Mouse (Mus musculus): ENCODE results near the gene Brd7. TPM values are rescaled to one million over a fixed set of nuclear protein-coding genes. Genes with fewer than 3 reads are reported as not detected.

The Brd7 gene
- polyA plus RNA-seq, 1 experiment, result 101 TPM

DNA sequence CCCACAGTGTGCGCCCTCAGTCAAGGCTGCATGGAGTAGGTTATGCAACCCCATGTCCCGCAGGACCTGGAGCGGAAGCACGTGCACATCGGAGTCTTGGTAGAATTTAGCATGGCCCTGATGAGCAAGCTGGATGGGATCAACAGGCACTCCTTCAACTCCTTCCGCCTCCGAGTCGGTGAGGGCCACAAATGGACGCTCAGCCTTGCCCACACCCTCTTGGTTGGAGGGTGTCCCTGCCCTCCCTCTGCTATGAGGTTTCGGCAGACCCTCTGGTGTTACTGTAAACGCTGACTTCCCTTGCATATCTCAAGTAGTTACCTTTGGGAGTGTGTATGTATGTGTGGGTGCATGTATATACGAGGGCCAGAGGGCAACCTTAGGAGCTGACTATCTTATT is 35.7 kb downstream of the Brd7 start:
- H3K4me3 ChIP-seq (ENCODE audit: low read depth, low read length), result no peak overlapping the region
- no peaks in the 10 kb centered on the region for H3K9me3 ChIP-seq (replicated peaks; ENCODE audit: control insufficient read depth, insufficient read depth, low read length, poor library complexity, severe bottlenecking)
- no peaks in the 10 kb centered on the region for H3K4me1 ChIP-seq (ENCODE audit: control insufficient read depth, insufficient read depth, low read length)
- H3K27me3 ChIP-seq (ENCODE audit: control insufficient read depth, insufficient read depth, low read length, poor library complexity, severe bottlenecking), result no peaks in the 10 kb centered on the region
- no peak overlapping the region for H3K9ac ChIP-seq (ENCODE audit: low read depth, poor library complexity, severe bottlenecking)
- H3K36me3 ChIP-seq (ENCODE audit: control insufficient read depth, insufficient read depth, low read length, poor library complexity, severe bottlenecking), result peaks cover 19% of the 10 kb centered on the region
- H3K27ac ChIP-seq (ENCODE audit: insufficient read depth, low read length), result no peak overlapping the region
- TF ChIP-seq CTCF (IDR thresholded peaks at IDR 0.05; ENCODE audit: low read depth, low read length) (no peak), EP300 (IDR thresholded peaks at IDR 0.05; ENCODE audit: insufficient read depth, low read depth, low read length) (no peak), POLR2A (IDR thresholded peaks at IDR 0.05; ENCODE audit: insufficient read depth, low read length) (no peak)

DNA sequence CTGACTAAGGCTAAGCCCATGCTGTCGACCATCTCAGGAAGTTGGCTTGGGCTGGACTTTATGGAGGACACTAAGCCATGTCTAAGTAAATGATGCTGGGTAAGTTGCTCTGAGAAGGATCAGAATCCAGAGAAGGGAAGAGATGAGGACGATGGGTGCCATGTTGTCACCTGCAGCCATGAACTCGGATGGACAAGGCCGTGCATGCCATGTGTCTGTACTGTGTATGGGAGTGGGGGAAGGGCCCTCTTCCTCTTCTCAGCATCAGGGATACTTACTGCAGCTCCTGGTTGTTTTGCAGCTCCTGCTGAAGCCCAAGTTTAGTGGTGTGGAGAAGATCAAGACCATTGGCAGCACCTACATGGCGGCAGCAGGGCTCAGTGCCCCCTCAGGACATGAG is 36.2 kb downstream of the Brd7 start:
- Histone ChIP-seq H3K4me1 (ENCODE audit: control insufficient read depth, insufficient read depth, low read length) (no peaks in the 10 kb centered on the region), H3K27ac (ENCODE audit: insufficient read depth, low read length) (no peak overlapping the region), H3K36me3 (ENCODE audit: control insufficient read depth, insufficient read depth, low read length, poor library complexity, severe bottlenecking) (peaks cover 15% of the 10 kb centered on the region), H3K27me3 (ENCODE audit: control insufficient read depth, insufficient read depth, low read length, poor library complexity, severe bottlenecking) (no peaks in the 10 kb centered on the region), H3K9ac (ENCODE audit: low read depth, poor library complexity, severe bottlenecking) (no peak overlapping the region), H3K4me3 (ENCODE audit: low read depth, low read length) (no peak overlapping the region), H3K9me3 (replicated peaks; ENCODE audit: control insufficient read depth, insufficient read depth, low read length, poor library complexity, severe bottlenecking) (no peaks in the 10 kb centered on the region)
- TF ChIP-seq POLR2A (IDR thresholded peaks at IDR 0.05; ENCODE audit: insufficient read depth, low read length) (no peak), EP300 (IDR thresholded peaks at IDR 0.05; ENCODE audit: insufficient read depth, low read depth, low read length) (no peak), CTCF (IDR thresholded peaks at IDR 0.05; ENCODE audit: low read depth, low read length) (no peak)

GRCm38 (mm10) chr8:88325251-88325650 is 36.7 kb downstream of the Brd7 start:
- no peaks in the 10 kb centered on the region for H3K27me3 ChIP-seq (ENCODE audit: control insufficient read depth, insufficient read depth, low read length, poor library complexity, severe bottlenecking)
- H3K9me3 ChIP-seq (replicated peaks; ENCODE audit: control insufficient read depth, insufficient read depth, low read length, poor library complexity, severe bottlenecking), result no peaks in the 10 kb centered on the region
- no peak overlapping the region for H3K4me3 ChIP-seq (ENCODE audit: low read depth, low read length)
- H3K27ac ChIP-seq (ENCODE audit: insufficient read depth, low read length), result no peak overlapping the region
- no peaks in the 10 kb centered on the region for H3K4me1 ChIP-seq (ENCODE audit: control insufficient read depth, insufficient read depth, low read length)
- H3K36me3 ChIP-seq (ENCODE audit: control insufficient read depth, insufficient read depth, low read length, poor library complexity, severe bottlenecking), result peaks cover 12% of the 10 kb centered on the region
- no peak overlapping the region for H3K9ac ChIP-seq (ENCODE audit: low read depth, poor library complexity, severe bottlenecking)
- TF ChIP-seq EP300 (IDR thresholded peaks at IDR 0.05; ENCODE audit: insufficient read depth, low read depth, low read length) (no peak), CTCF (IDR thresholded peaks at IDR 0.05; ENCODE audit: low read depth, low read length) (no peak), POLR2A (IDR thresholded peaks at IDR 0.05; ENCODE audit: insufficient read depth, low read length) (no peak)

- H3K36me3 ChIP-seq (ENCODE audit: control insufficient read depth, insufficient read depth, low read length, poor library complexity, severe bottlenecking), result peaks cover 9% of the 10 kb centered on the region
- no peak for TF ChIP-seq CTCF (IDR thresholded peaks at IDR 0.05; ENCODE audit: low read depth, low read length)
Measured at GRCm38 (mm10) chr8:88324760-88325159, 37.2 kb downstream of the Brd7 start.

DNA sequence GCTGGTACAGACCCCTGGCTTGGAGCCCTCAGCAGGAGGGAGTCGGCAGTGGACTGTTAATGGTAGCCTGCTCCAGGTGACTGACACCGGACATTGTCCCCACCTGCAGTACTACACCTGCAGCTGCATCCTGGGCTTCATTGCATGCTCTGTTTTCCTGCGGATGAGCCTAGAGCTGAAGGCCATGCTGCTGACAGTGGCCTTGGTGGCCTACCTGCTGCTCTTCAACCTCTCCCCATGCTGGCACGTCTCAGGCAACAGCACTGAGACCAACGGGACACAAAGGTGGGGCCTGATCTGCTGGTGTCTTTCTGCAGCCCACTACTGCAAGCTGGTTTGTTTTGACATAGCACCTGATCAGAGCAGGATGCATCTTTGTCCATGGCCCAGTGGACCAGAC is 38.5 kb downstream of the Brd7 start:
- Histone ChIP-seq H3K4me3 (ENCODE audit: low read depth, low read length) (no peak overlapping the region), H3K27ac (ENCODE audit: insufficient read depth, low read length) (no peak overlapping the region), H3K27me3 (ENCODE audit: control insufficient read depth, insufficient read depth, low read length, poor library complexity, severe bottlenecking) (no peaks in the 10 kb centered on the region), H3K9ac (ENCODE audit: low read depth, poor library complexity, severe bottlenecking) (no peak overlapping the region), H3K4me1 (ENCODE audit: control insufficient read depth, insufficient read depth, low read length) (no peaks in the 10 kb centered on the region), H3K36me3 (ENCODE audit: control insufficient read depth, insufficient read depth, low read length, poor library complexity, severe bottlenecking) (peaks cover 2% of the 10 kb centered on the region; the same call in 1 of the 2 replicates), H3K9me3 (replicated peaks; ENCODE audit: control insufficient read depth, insufficient read depth, low read length, poor library complexity, severe bottlenecking) (no peaks in the 10 kb centered on the region)
- no peak for TF ChIP-seq EP300 (IDR thresholded peaks at IDR 0.05; ENCODE audit: insufficient read depth, low read depth, low read length)
- no peak for TF ChIP-seq CTCF (IDR thresholded peaks at IDR 0.05; ENCODE audit: low read depth, low read length)
- no peak for TF ChIP-seq POLR2A (IDR thresholded peaks at IDR 0.05; ENCODE audit: insufficient read depth, low read length)

More at GRCm38 (mm10) chr8:88324760-88325159, 37.2 kb downstream of the Brd7 start:
- H3K27me3 ChIP-seq (ENCODE audit: control insufficient read depth, insufficient read depth, low read length, poor library complexity, severe bottlenecking), result no peaks in the 10 kb centered on the region
- no peaks in the 10 kb centered on the region for H3K4me1 ChIP-seq (ENCODE audit: control insufficient read depth, insufficient read depth, low read length)
- H3K9ac ChIP-seq (ENCODE audit: low read depth, poor library complexity, severe bottlenecking), result no peak overlapping the region
- H3K9me3 ChIP-seq (replicated peaks; ENCODE audit: control insufficient read depth, insufficient read depth, low read length, poor library complexity, severe bottlenecking), result no peaks in the 10 kb centered on the region
- H3K4me3 ChIP-seq (ENCODE audit: low read depth, low read length), result no peak overlapping the region
- H3K27ac ChIP-seq (ENCODE audit: insufficient read depth, low read length), result no peak overlapping the region

DNA sequence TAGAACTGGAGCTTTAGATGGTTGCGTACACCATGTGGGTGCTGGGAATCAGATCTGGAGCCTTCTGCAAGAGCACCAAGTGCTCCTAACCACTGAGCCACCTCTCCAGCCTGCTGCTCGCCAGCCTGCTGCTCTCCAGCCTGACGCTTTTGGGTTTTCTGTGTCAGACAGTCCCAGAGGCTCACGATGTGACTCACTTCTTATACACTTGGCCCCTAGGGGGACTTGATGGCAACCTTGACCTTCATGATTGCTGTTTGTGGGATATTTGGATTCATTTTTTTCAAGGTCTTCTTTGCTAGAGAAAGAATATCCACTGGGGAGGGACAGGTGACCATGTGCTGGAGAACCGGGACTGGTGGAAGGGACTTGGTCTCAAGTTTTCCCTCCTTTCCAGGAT is 40.6 kb downstream of the Brd7 start:
- TF ChIP-seq CTCF (IDR thresholded peaks at IDR 0.05; ENCODE audit: low read depth, low read length), result no peak
- no peak for TF ChIP-seq EP300 (IDR thresholded peaks at IDR 0.05; ENCODE audit: insufficient read depth, low read depth, low read length)
- no peak overlapping the region for H3K27ac ChIP-seq (ENCODE audit: insufficient read depth, low read length)
- no peaks in the 10 kb centered on the region for H3K27me3 ChIP-seq (ENCODE audit: control insufficient read depth, insufficient read depth, low read length, poor library complexity, severe bottlenecking)
- no peaks in the 10 kb centered on the region for H3K36me3 ChIP-seq (ENCODE audit: control insufficient read depth, insufficient read depth, low read length, poor library complexity, severe bottlenecking)
- no peaks in the 10 kb centered on the region for H3K9me3 ChIP-seq (replicated peaks; ENCODE audit: control insufficient read depth, insufficient read depth, low read length, poor library complexity, severe bottlenecking)
- H3K4me3 ChIP-seq (ENCODE audit: low read depth, low read length), result no peak overlapping the region
- H3K4me1 ChIP-seq (ENCODE audit: control insufficient read depth, insufficient read depth, low read length), result no peaks in the 10 kb centered on the region
- no peak overlapping the region for H3K9ac ChIP-seq (ENCODE audit: low read depth, poor library complexity, severe bottlenecking)

All from ES-Bruce4 (cell line).